Mouse (Mus musculus): ENCODE results near the gene Psmb9.
"Not testable (repeated sequence)": the region's sequence is repeated elsewhere in the genome, so short reads cannot be mapped to it uniquely, and the experiment has no call there.

Gene Psmb9

DNA sequence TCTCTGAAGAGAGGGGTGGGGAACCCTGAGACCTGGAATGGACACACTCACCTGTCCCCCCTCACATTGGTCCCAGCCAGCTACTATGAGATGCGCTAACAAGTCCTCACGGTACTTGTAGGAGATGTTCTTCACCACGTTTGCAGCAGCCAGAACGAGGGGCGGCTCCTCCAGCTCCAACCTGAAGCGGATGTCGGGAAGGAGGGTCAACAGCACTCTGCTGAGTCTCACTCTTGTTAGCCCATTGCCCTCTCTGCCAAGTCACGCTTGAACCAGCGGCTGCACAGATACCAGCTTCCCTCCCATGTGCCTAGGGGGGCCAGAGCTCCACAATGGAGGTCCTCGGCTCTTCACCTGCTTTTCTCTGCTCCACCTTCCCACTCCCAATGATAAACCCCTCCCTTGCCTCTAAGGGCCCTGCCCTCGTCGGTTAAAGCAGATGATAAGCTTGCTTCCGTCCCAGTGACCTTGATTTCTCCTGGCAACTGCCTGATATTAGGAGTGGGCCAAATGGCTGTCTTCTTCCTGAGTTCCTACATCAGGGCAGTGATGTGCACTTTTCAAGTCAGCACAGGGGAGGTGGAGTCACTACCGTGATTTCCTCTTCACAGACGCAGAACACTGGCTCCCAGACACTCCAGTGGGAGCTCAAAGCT is 3.9 kb downstream of the Psmb9 start:
- DNase-seq (ENCODE audit: low read depth), result no peak

DNA sequence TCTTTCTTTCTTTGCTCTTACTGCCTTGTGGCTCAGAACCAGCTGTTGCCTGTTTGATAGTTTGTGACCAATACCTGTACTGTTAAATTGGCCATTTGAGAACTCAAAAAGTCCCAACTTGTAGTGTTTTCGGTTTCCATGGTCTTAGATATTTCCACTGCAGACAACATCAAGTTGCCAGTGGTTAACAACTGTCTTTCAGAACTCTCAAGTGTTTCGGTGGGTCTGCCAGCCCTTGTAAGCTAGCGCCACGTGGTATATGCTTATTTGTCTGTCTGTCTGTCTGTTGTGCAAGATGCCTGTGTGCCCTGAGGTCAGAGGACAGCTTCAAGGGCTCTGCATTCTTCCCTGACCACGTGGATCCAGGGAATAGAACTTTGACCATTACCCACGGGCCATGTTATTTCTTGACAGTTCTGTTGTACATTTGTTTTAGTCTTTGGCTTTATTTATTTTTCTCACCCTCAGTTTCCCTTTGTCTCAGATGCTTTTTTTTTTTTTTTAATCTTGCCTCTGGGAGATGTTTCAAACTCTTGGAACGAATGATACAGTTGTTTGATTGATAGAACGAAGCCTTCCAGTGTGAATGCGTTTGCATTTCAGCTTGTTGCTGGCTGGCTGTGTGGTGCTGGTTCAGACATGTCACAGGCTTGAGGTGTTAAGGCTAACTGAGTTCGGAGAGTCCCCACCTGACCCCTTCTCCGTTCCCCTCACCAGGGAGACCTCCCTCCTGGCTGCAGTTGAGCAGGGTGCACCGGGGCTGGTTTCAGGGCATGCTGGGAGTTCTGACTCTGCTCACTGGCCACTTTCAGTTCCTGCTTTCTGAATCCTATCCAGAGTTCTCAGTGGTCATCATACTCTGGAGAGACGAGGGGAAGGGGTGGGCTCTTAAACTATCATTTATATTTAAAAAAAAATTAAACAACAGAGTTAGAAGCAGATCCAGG is 7.4 kb downstream of the Psmb9 start:
- DNase-seq (ENCODE audit: low read depth), result no peak

DNA sequence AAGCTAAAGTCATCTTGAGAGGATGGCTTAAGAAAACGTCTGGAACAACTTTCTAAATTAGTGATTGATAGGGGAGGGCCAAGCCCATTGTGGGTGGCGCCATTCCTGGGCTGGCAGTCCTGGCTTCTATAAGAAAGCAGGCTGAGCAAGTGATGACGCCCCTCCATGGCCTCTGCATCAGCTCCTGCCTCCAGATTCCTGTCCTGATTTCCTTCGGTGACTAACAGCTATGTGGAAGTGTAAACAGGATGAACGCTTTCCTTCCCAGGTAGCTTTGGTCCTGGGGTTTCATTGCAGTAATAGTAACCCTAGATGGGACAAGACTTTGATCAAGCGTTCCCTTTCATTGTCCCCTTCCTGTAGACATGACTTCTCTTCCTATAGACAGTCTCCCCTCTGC is 8.5 kb downstream of the Psmb9 start:
- DNase-seq (ENCODE audit: low read depth), result no peak

DNA sequence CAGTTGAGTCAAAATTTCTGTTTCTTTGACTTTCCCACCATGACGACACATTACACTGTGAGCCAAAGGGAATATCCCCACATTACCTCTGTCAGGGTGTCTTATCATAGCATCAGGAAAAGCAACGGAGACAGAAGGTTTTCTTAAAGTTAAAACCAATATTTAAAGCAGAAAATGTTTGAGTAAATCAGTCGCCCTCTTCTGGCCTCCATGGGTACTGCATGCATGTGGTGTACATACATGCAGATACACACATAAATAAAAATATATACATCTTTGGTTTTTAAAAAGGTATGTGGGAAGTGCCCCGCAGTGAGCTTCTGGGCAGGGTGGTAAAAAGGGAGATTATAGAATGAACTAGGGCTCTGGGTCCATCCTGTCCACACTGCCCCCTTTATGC is 10.4 kb downstream of the Psmb9 start:
- peak; percentile 75 for DNase-seq (ENCODE audit: low read depth)

DNA sequence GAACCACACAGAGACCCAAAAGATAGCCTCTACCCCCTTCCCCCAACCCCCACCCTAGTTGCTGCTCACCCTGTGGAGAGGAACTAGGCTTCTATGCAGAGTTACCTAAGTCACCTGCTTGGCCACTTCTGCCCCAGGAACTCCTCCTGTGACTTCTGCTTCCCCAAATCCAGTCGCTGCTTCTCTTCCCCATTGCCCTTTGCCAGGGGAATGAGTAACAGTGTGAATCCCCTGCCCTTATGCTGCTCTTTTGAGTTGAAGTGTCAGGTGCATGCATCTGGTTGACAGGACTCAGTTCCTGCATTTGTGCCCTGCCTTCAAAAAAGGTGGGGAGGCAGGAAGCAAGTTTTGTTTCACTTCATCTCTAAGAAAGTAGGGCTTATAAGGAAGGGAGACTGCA is 13.5 kb downstream of the Psmb9 start:
- peak; percentile 63 for DNase-seq (ENCODE audit: low read depth)

DNA sequence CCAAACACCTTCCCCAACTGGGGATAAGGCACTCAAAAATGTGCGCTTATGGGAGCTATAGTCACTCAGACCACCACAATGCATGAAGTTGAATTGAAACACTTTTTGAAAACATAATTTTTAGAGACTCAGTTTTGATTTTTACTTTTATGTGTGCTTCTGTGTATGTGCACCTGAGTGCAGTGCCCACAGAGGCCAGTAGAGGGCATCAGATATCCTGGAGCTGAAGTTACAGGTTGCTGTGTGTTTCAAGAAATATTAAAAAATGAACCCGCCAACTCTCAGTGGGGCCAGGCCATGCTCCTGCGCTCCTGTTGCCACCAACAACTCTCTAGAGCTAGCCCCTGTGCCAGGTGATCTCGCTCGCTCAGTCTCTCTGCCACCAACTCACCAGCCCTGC is 15.0 kb downstream of the Psmb9 start:
- DNase-seq (ENCODE audit: low read depth), result peak; percentile 57

DNA sequence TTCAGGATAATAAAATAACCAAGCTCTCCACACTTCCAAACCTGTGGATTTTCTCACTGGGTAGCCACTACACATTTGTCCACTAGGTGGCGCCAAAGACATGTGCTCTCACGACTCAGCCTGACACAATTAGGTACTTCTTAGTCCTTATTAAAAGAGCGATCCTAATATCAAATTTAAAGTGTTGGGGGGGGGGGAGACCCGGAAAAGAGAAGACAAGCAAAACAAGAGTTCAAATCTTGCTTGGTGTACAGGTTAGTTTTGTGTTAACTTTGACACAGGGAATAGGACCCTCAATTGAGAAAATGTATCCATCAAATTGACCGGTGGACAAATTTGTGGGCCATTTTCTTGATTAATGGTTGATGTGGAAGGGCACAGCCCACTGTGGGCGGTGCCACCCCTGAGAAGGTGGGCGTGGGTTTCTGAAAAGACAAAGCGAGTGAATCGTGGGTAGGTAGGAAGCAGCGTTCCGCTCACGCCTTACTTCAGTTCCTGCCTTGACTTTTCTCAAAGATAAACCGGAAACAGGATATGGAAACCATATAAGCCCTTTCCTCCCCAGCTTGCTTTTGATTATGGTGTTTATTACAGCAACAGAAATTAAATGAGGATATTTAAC is 16.6 kb downstream of the Psmb9 start:
- peak; percentile 96 for DNase-seq (ENCODE audit: low read depth)

DNA sequence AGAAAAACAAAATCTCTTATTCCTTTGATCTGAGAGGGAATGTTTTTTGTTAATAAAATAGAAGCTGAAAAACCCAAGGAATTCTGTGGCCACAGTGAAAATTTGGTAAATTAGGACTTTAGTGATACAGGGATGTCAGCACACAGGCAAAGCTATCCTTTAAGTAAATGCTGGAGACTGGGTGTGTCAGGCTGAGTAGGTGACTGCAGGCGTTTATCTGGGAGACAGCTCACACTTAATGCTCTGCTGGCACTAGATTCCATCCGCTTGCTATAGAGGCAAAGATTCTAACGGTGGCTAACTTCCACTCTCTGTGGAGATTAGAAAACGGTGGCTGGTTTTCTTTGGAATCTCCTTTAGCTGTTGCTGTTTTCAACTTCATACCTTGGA is 17.1 kb downstream of the Psmb9 start:
- DNase-seq (ENCODE audit: low read depth), result no peak

DNA sequence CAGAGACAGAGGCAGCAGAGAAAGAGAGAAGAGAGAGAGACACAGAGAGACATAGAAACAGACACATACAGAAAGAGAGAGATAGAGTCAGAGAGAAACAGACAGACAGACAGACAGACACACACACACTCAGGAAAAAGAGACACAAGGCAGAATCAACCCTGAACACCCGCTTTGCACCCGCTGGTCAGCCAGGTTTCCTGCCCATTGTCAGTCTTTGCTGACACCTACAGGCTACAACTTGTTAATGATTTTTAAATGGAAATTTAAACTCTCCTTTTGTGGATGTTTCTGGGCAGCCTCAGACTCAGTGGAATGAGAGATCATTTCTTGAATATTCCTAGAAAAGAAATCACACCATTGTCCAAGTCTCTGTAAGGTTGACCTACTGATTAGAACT is 18.3 kb downstream of the Psmb9 start:
- peak; percentile 78 for DNase-seq (ENCODE audit: low read depth)

DNA sequence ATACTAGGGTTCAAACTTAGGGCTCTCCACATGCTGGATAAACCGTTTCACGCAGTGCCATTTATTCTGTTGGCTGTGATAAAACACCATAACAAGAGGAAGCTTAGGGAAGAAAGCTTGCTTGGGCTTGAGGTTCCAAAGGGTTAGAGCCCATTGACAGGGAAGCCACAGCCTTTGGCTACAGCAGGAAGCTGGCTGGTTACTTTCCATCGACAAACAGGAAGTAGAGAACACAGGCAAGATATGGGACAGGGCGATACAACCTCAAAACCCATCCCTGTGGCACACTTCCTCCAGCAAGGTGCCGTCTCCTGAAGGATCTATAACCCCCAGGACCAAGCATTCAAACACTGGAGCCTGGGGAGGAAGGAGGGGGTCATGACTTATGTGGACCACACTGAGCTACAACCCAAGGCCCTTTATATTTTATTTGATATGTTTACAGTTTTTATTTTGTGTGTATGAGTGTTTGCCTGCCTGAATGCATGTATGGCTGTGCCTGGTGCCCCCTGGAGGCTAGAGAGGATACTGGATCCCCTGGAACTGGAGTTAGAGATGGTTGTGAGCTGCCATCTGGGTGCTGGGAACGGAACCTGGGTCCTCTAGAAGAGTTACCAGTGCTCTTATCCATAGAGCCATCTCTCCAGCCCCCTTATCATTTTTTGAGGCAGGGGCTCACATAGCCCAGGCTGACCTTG is 22.4 kb downstream of the Psmb9 start:
- peak; percentile 65 for DNase-seq (ENCODE audit: low read depth)

DNA sequence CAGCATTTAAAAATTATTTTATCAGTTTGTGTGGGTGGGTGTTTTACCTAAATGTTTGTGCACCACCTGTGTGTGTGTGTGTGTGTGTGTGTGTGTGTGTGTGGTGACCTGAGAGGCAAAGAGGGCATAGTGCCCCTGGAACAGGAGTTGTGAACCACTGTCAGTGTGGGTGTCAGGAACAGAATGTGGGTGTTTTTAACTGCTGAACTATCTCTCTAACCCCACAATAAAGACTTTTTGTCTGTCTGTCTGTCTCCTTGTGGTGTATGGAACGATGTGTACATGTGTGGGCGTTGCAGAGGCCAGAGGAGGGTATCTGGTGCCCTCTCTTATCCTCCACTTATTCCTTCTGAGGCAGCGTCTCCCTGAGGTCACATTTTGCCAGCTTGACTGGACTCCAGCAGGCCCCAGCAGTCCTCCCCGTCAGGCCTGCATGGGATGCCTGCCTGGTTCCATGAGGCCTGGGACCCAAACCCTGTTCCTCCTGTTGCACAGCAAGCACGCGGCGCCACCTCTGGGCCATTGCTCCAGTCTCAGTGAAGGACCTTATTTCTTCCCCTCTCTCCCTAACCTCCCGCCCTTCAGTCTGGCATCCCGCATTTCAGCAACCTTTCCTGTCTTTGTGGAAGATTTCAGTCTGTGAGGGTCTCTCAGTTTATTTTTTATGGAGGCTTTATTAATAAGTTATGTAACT is 23.2 kb downstream of the Psmb9 start:
- DNase-seq (ENCODE audit: low read depth), result peak; percentile 64

DNA sequence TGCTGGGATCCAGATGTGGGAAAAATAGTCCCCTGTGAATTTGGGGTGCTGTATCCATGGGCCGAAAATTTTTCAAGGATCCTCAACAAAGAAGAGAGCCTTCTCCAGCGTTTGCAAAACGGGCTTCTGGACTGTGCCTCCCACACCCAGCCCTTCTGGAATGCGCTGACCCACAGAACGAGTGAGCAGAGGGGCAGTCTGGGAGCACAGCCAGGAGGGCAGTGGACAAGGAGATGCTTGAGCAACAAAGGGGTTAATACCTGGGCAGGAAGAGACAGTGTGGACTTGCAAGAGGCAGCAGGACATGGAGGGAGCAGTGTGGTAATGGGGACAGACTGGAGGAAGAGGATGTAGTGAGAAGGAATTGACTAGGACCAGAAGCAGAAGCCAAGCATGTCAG is 32.0 kb downstream of the Psmb9 start:
- no peak for DNase-seq (ENCODE audit: low read depth)

DNA sequence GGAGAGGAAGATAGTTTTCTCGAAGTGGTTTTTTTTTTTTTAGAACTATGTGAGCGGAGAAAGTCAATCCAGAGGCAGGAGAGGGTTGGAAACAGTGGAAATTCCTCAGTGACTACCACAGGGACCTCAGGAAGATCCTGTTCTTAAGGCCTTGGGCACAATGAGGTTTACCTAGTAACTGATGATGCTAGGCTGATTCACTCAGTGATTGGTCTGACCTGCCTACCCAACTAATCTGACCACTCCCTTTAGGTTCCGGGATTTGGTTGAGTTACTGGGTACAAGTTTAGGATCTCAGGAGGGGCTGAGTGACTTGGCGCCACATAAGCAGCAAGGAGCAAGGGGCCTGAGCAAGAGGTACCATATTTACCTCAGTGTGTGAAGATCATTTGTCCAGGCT is 34.6 kb downstream of the Psmb9 start, which contains the start of gene H2-DMb1:
Gene H2-DMb1 (plus strand): TSS at position 150 of the 400 bp plus-strand sequence.
- peak; percentile 73 for DNase-seq (ENCODE audit: low read depth)

DNA sequence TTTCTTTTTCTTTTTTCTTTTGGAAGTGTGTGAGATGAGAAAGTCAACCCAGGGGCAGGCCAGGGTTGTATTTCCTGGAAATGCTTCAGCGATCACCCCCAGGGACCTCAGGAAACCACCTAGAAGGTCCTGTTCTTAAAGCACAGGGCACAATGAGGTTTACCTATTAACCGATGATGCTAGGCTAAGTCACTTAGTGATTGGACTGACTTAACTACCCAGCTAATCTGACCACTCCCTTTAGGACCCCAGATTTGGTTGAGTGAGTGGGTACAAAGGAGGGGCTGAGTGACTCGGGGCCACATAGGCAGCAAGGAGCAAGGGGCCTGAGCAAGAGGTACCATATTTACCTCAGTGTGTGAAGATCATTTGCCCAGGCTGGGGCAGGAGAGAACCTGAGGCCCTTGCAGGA is 42.6 kb downstream of the Psmb9 start:
- DNase-seq (ENCODE audit: low read depth), result peak; percentile 51

DNA sequence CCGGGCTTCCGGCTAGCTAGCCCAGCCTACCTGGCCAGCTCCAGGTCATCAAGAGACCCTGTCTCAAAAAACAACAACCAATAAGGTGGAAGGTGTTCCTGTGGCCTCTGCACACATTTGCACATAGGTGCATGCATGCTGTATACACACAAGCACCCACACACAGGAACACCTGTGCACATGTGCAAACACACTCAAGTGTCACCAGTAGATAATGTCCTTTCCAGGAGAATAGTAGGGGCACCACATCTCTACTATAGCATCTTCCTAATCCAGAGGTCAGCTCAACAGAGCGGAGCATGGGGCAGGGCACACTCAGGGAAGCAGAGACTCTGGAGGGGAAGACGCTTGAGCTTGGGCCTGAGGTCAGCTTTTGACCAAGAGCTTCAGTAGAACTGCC is 43.3 kb downstream of the Psmb9 start:
- not testable (repeated sequence) for DNase-seq (ENCODE audit: low read depth)

DNA sequence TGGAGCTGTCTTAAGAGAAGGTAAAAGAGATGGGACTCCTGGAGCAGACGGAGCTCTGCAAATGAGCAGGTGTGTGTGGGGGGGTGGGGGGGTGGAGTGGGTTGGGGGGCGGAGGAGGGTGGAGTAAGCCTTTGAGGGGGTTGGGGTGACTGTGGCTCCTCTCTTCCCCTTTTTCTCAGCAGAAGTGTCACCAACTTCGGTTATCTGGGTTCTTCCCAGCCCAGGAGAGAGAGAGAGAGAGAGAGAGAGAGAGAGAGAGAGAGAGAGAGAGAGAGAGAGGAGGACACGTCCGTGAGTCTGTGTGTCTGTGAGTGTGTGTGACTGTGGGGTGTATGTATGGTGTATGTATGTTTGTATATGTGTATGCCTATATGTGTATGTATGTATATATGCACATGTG is 44.1 kb downstream of the Psmb9 start:
- no peak for DNase-seq (ENCODE audit: low read depth)

DNA sequence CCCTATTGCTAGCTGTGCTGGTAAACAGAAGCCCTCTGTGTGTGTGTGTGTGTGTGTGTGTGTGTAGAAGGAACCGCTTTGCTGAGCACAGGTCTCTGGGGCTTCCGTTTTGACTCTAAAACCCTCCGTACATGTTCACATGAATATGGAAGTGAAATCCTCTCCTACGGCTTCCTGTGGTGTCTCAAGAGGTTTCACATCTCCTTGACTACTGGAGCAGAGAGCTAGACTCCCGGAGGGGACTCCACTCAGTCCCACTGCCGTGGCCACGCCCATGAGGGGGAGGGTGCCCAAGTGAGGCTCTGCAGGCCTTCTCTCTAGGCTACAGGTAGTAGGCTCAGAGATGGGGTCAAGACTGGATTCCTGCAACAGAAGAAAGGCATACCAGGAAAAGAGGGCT is 44.5 kb downstream of the Psmb9 start, which contains the start of gene H2-DMb2:
Gene H2-DMb2 (plus strand): TSS at position 275 of the 400 bp plus-strand sequence.
- peak; percentile 78 for DNase-seq (ENCODE audit: low read depth)

DNA sequence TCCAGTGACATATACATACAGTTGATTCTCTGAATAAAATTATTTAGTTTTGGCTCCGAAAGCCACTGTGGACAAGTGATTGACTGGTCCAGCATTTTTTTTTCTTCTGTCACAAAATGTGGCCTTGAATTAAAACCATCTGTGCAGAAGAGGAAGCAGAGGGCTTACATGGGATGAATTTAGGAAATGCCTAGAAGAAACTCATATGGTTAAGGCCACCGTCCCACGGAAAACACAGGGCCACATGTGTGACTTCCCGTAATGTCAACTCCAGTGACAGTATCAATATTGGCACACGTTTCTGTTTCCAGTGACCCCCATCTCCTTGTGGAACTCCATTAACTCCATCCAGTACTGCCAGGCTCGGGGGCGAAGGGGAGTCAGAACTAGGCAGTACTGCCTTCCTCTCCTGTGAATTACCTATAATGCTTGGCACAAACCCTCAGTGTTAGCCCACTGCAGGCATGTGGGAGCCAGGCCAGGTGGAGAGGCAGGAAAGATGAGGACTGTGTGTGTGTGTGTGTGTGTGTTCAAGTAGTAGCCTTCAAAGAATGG is 45.0 kb downstream of the Psmb9 start:
- peak; percentile 24 for DNase-seq (ENCODE audit: low read depth)

DNA sequence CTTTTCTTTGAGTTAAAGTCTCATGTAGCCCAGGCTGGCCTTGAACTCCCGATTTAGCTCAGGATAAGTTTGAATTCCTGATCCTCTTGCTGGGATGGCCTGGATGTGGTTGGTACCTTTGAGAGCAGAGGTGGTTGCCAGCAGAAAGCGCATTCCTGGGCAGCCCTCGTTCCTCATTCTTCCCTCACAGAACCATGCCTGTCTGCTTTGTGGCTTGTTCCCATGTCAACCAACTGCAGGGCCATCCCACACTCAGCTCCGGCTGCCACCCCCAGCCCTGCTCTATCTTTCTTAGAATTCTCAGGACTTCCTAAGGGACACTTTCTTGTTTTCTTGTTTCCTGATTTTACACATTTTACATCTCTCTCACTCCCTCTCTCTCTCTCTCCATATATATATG is 46.1 kb downstream of the Psmb9 start:
- DNase-seq (ENCODE audit: low read depth), result no peak

DNA sequence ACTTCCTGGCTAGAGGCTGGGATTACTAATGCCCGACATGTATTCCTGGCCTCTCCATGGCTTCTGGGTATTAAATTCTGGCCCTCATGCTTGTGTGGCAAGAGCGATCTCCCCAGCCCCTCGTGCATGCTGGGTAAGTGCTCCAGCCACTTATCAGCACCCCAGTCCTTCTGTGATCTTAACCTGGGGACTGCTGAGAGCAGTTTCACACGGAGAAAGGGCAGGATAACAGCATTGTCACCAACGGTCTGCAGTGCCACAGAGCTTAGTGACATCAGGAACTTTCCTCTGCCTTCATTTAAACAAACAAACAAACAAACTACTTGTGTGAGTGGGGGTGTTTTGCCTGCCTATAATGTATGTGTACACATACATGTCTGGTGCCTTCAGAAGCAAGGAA is 47.3 kb downstream of the Psmb9 start:
- no peak for DNase-seq (ENCODE audit: low read depth)

DNA sequence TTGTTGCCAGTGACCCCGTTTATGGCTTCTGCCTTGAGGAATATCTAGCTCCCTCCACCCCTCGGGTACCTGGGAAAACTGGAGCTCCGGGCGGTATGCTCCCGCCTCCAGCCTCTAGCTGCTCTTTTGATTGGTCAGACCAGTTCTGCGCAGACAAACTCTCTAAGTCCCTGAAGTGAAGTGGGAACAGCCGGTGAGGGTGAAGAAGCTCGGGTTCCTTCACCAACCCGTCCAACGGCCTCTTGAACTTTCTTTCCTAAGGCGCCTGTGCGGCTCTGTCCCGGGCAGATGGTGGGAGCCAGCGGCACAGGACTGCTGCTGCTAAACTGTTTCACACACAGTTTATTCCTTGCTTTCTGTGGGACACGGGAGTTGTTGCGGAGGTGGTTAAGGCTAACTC is 48.1 kb downstream of the Psmb9 start:
- no peak for DNase-seq (ENCODE audit: low read depth)

Data from naive thymus-derived CD4-positive, alpha-beta T cell, adult 2 months (primary cell).